In genomic region chr8:70486941-70487520, GRCm38 (mm10) we compare ENCODE assay signal across 8 mouse cellular contexts. TPM values are rescaled to one million over a fixed set of nuclear protein-coding genes. Genes with fewer than 3 reads are reported as not detected.
DNase-seq lines count a peak whose midpoint lies in the region; ATAC-seq lines count a peak whose summit lies in the region.

TSS of gene Tmem59l (minus strand) at chr8:70487358.

- peak within 1 kb of the TSS; percentile 62 for H3K4me2 ChIP-seq in heart, embryonic 15.5 days
- peak within 1 kb of the TSS; percentile 83 for H3K4me2 ChIP-seq in forebrain, embryonic 15.5 days (replicated peaks)
- peak within 1 kb of the TSS; percentile 71 for H3K4me2 ChIP-seq in neural tube, embryonic 15.5 days

- peaks cover 96% of the 10 kb centered on the region for H3K27me3 ChIP-seq in heart, embryonic 15.5 days
- peaks cover 82% of the 10 kb centered on the region for H3K27me3 ChIP-seq in forebrain, embryonic 15.5 days
- H3K27me3 ChIP-seq in neural tube, embryonic 15.5 days (replicated peaks), result peaks cover 81% of the 10 kb centered on the region

- intact Hi-C loops in left cerebral cortex, postnatal 36 days (cut with DNase I), result loop anchor here (5.0 kb wide), 2 partner anchors 35 to 70 kb away; no protein-coding TSS in a partner anchor

- no peak for ATAC-seq in heart, embryonic 15.5 days (replicated peaks; ENCODE audit: insufficient number of reproducible peaks, insufficient read depth, low FRiP score, low read depth)
- peak; percentile 58 for ATAC-seq in forebrain, embryonic 15.5 days (replicated peaks)
- peak; percentile 81 for ATAC-seq in neural tube, embryonic 15.5 days (ENCODE audit: low FRiP score)

- no peak within 1 kb of the TSS for H3K27ac ChIP-seq in heart, embryonic 15.5 days
- no peak within 1 kb of the TSS for H3K27ac ChIP-seq in forebrain, embryonic 15.5 days (replicated peaks)
- H3K27ac ChIP-seq in neural tube, embryonic 15.5 days (replicated peaks), result peak within 1 kb of the TSS; percentile 70

- DNase-seq in heart, adult 18-20 months, result no peak
- peak; percentile 73 for DNase-seq in cerebellum, adult 11 months
- peak; percentile 71 for DNase-seq in left cerebral cortex, postnatal 36 days (ENCODE audit: low spot score in 2 of 2)
- no peak for DNase-seq in thymus, postnatal 25 days
- no peak for DNase-seq in ovary, postnatal 14 days (ENCODE audit: low spot score)

- H3K36me3 ChIP-seq in heart, embryonic 15.5 days, result no peaks in the 10 kb centered on the region
- H3K36me3 ChIP-seq in forebrain, embryonic 15.5 days, result no peaks in the 10 kb centered on the region
- peaks cover 8% of the 10 kb centered on the region; the same call in 1 of the 2 replicates for H3K36me3 ChIP-seq in neural tube, embryonic 15.5 days

- H3K4me3 ChIP-seq in heart, embryonic 15.5 days, result peak within 1 kb of the TSS; percentile 40
- H3K4me3 ChIP-seq in forebrain, embryonic 15.5 days, result peak within 1 kb of the TSS; percentile 62
- peak within 1 kb of the TSS; percentile 66 for H3K4me3 ChIP-seq in neural tube, embryonic 15.5 days (replicated peaks)

- H3K9ac ChIP-seq in heart, embryonic 15.5 days, result peak within 1 kb of the TSS; percentile 21; the same call in 1 of the 2 replicates
- H3K9ac ChIP-seq in forebrain, embryonic 15.5 days (replicated peaks), result peak within 1 kb of the TSS; percentile 86
- H3K9ac ChIP-seq in neural tube, embryonic 15.5 days (replicated peaks), result peak within 1 kb of the TSS; percentile 77

- H3K9me3 ChIP-seq in heart, embryonic 15.5 days (replicated peaks), result no peaks in the 10 kb centered on the region
- no peaks in the 10 kb centered on the region for H3K9me3 ChIP-seq in forebrain, embryonic 15.5 days
- H3K9me3 ChIP-seq in neural tube, embryonic 15.5 days (replicated peaks), result no peaks in the 10 kb centered on the region

- H3K4me1 ChIP-seq in heart, embryonic 15.5 days (replicated peaks), result peaks cover 30% of the 10 kb centered on the region
- peaks cover 26% of the 10 kb centered on the region for H3K4me1 ChIP-seq in forebrain, embryonic 15.5 days
- H3K4me1 ChIP-seq in neural tube, embryonic 15.5 days, result peaks cover 41% of the 10 kb centered on the region

- WGBS in heart, embryonic 15.5 days, result 7% methylated on average over 33 of the region's 33 CpGs
- WGBS in forebrain, embryonic 15.5 days, result 3% methylated on average over 33 of the region's 33 CpGs
- WGBS in neural tube, embryonic 15.5 days, result 3% methylated on average over 33 of the region's 33 CpGs

RNA-seq across cellular contexts. Expression of gene Tmem59l, which starts in this region (rescaled TPM):
- 0.24 and 0.96 TPM in 2 replicates for polyA plus RNA-seq in heart, embryonic 15.5 days (2015; fragmentation: Nextera tagmentation; extraction: Ambion mirVana)
- not detected for total RNA-seq in heart, adult 18-20 months (2021)
- 70.2 and 75.0 TPM in 2 replicates for polyA plus RNA-seq in forebrain, embryonic 15.5 days (2015; fragmentation: Nextera tagmentation; extraction: Ambion mirVana)
- total RNA-seq in left cerebral cortex, postnatal 36 days (2021), result 100 to 1,000 TPM; 279 to 317 TPM
- polyA plus RNA-seq in neural tube, embryonic 15.5 days (2015; fragmentation: Nextera tagmentation; extraction: Ambion mirVana), result 153 and 188 TPM in 2 replicates

Comparison
In these comparisons a context has a peak if more than half of its experiments do, and no peak if none do; other contexts are left out.
1. RNA of gene Tmem59l (total RNA-seq): 279 to 317 TPM in left cerebral cortex, postnatal 36 days; not detected in heart, adult 18-20 months; every median in the first group is over 100 times any median in the second.
2. RNA of gene Tmem59l (polyA plus RNA-seq): 153 to 188 TPM in neural tube, embryonic 15.5 days and 70.2 to 75.0 TPM in forebrain, embryonic 15.5 days; 0.24 to 0.96 TPM in heart, embryonic 15.5 days; every median in the first group is over 10 times any median in the second.
3. H3K9ac ChIP-seq: peak in every context shown above with its lines; median percentile 86 in forebrain, embryonic 15.5 days; 77 in neural tube, embryonic 15.5 days; 21 in heart, embryonic 15.5 days.
4. DNase-seq: peak in cerebellum, adult 11 months (single experiment) and left cerebral cortex, postnatal 36 days (2 of 2); none in heart, adult 18-20 months (0 of 2), thymus, postnatal 25 days (single experiment) and ovary, postnatal 14 days (single experiment).
5. Peak in every context shown above with its lines, with median percentiles within 50 percentile points of each other: H3K4me2 ChIP-seq and H3K4me3 ChIP-seq.